Mouse (Mus musculus) small intestine, adult 2 months (tissue): ENCODE data around the gene Fam168b. TPM values are rescaled to one million over a fixed set of nuclear protein-coding genes. Genes with fewer than 3 reads are reported as not detected.

Source experiments
- H3K27ac ChIP-seq: fragments of 200-500 bp; 2 replicates; pipeline ENCODE4 v1.5.1; 2012; ENCODE audit warnings: low read depth, low read length, control low read depth, inconsistent platforms; ENCODE audit not compliant: insufficient read depth
- H3K27me3 ChIP-seq: fragments of 200-500 bp; 2 replicates; pipeline ENCODE4 v1.6.1; 2012; ENCODE audit warnings: mild to moderate bottlenecking, moderate library complexity, low read length, inconsistent platforms; ENCODE audit not compliant: control insufficient read depth, insufficient read depth
- H3K36me3 ChIP-seq: fragments of 200-500 bp; 2 replicates; pipeline ENCODE4 v1.6.1; 2012; ENCODE audit warnings: mild to moderate bottlenecking, low read length, control low read depth, inconsistent platforms; ENCODE audit not compliant: control insufficient read depth, insufficient read depth
- H3K4me1 ChIP-seq: fragments of 200-500 bp; 2 replicates; pipeline ENCODE4 v1.6.1; 2012; ENCODE audit warnings: low read length, inconsistent platforms, mixed read lengths; ENCODE audit not compliant: control insufficient read depth, insufficient read depth, insufficient read length
- H3K4me3 ChIP-seq: fragments of 200-500 bp; 2 replicates; pipeline ENCODE4 v1.5.1; 2012; ENCODE audit warnings: low read depth, mild to moderate bottlenecking, control low read depth, inconsistent platforms, low read length, moderate library complexity
- CTCF ChIP-seq: fragments of 200-500 bp; IDR thresholded peaks from 2 replicates; pipeline ENCODE4 v1.5.1; 2012; ENCODE audit warnings: low read depth, mild to moderate bottlenecking, control low read depth, inconsistent platforms, low read length, moderate library complexity, mixed read lengths; ENCODE audit not compliant: insufficient replicate concordance, insufficient read length; ENCODE audit errors: extremely low read depth
- POLR2A ChIP-seq: fragments of 200-500 bp; IDR thresholded peaks from 2 replicates; pipeline ENCODE4 v1.6.1; 2012; ENCODE audit warnings: low read depth, mild to moderate bottlenecking, control low read depth, inconsistent platforms, low read length, moderate library complexity
- WGBS: fragments of 180-500 bp; shearing (Covaris S2); methylation state at CpG from one replicate; pipeline ENCODE4 v1.1.7; 2018; 5-methylcytosine and 5-hydroxymethylcytosine counted together
- polyA plus RNA-seq: library from polyadenylated mRNA; depleted of rRNA; stranded (reverse); fragments of >200 nt; gene quantifications from 2 replicates; pipeline ENCODE4 v1.2.3, GENCODE M21; 2012

Fam168b gene
- polyA plus RNA-seq, 1 experiment: 296 TPM

DNA sequence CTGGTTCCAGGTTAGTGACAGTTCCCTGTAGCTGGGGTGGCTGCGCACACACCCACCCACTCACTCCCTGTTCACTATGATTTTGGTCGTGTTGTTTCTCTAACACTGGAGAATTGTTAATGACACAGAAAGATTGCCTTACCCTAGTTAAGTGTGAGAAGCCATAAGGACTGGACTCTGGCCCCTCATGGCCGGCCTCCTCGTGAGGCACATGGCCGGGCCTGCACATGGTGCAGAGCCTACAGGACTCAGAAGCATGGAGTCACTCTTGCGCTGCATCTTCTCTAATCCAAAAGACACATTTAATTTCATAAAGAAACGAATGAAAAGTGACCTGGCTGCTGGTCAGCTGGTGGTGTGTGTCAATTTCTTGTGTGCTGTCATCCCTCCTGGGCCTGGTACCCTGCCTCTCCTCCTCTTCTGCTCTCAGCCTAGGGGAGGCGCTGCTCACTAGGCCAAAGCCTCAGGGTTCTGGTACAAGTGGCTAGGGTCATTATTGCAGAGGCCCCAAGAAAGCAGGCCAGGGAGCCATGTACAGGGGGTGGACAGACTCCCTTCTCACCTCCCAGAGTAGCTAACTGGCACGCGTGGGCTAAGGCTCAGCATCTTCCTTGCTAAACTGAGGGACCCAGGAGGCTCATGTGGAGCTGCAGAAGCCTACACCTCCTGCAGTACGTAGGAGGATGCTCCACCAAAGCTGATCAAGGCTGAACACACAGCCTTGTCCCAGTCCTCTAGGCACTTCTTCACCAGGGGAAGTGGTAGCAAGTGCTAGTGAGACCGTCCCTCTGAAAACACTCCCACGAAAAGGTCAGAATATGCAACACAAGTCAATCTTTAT is 30.2 kb downstream of the Fam168b start:
- TF ChIP-seq CTCF (peak; percentile 20; the same call in 1 of the 2 replicates), POLR2A (no peak)
- WGBS: 83% methylated on average over 13 of the region's 13 CpGs
- Histone ChIP-seq H3K4me1 (no peaks in the 10 kb centered on the region), H3K27ac (no peak overlapping the region), H3K36me3 (peaks cover 48% of the 10 kb centered on the region), H3K27me3 (no peaks in the 10 kb centered on the region), H3K4me3 (no peak overlapping the region)

DNA sequence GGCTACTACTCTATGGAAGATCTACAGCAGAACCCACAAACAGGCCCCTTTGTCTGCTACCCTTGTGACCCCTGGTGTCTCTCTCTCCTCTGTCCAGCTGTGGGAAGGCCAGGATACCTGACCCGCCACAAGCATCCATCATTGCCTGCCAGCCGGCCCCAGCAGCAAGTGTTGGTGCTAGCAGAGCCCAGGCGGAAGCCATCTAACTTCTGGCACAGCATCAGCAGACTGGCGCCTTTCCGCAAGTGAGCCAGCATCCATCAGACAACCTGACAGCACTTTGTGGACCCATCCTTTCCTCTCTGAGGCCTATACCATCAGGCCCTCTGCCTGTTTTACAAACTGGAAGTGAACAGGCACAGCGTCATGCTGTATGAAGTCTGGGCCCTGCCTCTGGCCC is 31.3 kb downstream of the Fam168b start:
- 88% methylated on average over 6 of the region's 6 CpGs for WGBS
- Histone ChIP-seq H3K36me3 (peaks cover 39% of the 10 kb centered on the region), H3K4me1 (no peaks in the 10 kb centered on the region), H3K27ac (no peak overlapping the region), H3K4me3 (no peak overlapping the region), H3K27me3 (no peaks in the 10 kb centered on the region)
- TF ChIP-seq CTCF (no peak), POLR2A (no peak)

DNA sequence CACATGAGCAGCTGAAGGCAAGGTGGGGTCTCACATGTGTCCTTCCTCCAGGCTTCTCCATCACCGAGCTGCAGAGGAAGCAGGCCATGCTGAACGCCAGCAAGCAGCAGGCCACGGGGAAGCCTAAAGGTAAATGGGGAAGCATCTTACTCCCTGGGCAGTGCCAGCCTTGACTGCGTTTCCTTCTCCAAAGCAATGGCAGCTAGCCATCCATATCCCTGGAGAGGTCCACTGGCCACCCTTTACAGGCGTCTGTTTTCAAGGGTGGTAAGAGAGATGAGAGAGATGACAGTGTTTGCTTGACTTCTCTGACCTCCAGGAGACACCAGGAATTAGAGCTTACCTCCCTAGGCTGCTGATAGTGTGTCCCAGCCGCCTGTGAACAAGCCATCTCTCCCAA is 31.8 kb downstream of the Fam168b start:
- Histone ChIP-seq H3K4me1 (no peaks in the 10 kb centered on the region), H3K27ac (no peak overlapping the region), H3K36me3 (peaks cover 35% of the 10 kb centered on the region), H3K4me3 (no peak overlapping the region), H3K27me3 (no peaks in the 10 kb centered on the region)
- TF ChIP-seq POLR2A (no peak), CTCF (no peak)
- WGBS: 81% methylated on average over 6 of the region's 6 CpGs

DNA sequence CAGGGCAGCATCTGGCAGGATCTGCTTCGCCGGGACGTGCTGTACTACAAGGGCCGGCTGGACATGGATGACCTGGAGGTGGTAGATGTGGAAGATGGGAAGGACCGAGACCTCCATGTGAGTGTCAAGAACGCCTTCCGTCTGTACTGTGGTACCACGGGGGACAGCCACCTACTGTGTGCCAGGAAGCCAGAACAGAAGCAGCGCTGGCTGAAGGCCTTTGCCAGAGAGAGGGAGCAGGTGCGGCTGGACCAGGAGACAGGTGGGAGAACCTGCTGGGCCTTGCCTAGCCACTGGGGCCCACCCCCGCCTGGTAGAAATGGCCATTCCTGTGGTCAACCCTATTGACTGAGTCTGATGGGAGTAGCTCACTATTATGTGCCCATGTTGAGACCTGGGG is 32.6 kb downstream of the Fam168b start:
- Histone ChIP-seq H3K4me3 (no peak overlapping the region), H3K27me3 (no peaks in the 10 kb centered on the region), H3K4me1 (no peaks in the 10 kb centered on the region), H3K36me3 (peaks cover 29% of the 10 kb centered on the region), H3K27ac (no peak overlapping the region)
- no peak for TF ChIP-seq POLR2A
- no peak for TF ChIP-seq CTCF
- WGBS: 91% methylated on average over 11 of the region's 11 CpGs

DNA sequence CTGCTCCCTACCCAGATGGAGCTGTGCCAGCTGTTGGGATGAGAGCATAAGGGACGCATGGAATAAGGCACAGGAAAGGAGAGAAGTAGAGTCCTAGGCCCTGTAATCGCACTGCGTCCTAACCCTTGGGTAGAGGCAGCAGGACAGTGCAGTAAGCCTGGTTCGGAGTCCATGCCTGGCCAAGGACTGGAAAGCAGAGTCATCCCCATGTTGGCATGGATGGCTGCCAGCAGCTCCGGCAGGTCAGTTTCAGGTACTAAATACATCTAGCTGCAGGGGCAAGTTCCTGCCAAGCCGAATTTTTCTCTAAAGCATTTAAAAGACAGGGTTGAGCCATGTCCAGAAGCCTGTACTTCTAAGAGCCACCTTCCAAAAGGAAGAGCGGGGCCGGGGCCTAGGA is 34.4 kb downstream of the Fam168b start:
- Histone ChIP-seq H3K4me1 (no peaks in the 10 kb centered on the region), H3K36me3 (peaks cover 19% of the 10 kb centered on the region), H3K4me3 (no peak overlapping the region), H3K27me3 (no peaks in the 10 kb centered on the region), H3K27ac (no peak overlapping the region)
- TF ChIP-seq POLR2A (no peak), CTCF (no peak)
- 77% methylated on average over 8 of the region's 8 CpGs for WGBS

DNA sequence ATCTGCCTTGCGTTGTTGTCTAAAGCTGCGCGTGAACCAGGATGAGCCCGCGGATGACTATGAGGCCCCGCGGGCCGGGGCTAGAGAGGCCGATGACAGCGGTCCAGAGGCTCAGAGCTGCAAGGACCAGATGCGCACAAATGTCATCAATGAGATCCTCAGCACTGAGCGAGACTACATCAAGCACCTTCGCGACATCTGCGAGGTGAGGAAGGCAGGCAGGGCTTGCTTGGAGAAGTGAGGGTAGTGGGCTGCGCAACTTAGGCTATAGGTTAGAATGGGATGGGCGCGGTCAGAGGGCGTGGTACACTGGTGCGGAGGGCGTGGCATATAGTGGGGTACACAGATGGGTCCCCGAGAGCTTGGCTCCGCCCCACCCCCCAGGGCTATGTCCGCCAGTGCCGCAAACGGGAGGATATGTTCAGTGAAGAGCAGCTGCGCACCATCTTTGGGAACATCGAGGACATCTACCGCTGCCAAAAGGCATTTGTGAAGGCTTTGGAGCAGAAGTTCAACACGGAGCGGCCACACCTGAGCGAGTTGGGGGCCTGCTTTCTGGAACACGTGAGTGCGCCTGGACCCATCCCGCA is 36.8 kb downstream of the Fam168b start:
- 68% methylated on average over 35 of the region's 35 CpGs for WGBS
- Histone ChIP-seq H3K4me1 (peaks cover 5% of the 10 kb centered on the region; the same call in 1 of the 2 replicates), H3K36me3 (peaks cover 4% of the 10 kb centered on the region; the same call in 1 of the 2 replicates), H3K4me3 (no peak overlapping the region), H3K27ac (no peak overlapping the region), H3K27me3 (no peaks in the 10 kb centered on the region)
- no peak for TF ChIP-seq CTCF
- TF ChIP-seq POLR2A: no peak

DNA sequence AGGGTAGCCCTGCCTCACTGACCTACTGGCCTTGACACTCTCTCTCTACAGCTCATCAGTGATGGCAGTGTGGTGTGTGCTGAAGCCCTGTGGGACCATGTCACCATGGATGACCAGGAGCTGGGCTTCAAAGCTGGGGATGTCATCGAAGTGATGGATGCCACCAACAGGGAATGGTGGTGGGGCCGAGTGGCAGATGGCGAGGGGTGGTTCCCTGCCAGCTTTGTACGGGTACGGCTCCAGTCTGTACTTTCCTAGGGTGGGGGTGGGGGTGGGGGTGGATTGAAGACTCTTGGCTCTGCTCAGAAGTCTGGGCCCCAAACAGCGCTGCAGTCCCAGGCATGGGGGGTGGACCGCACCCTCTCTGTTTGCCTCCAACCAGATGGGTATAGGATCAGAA is 38.0 kb downstream of the Fam168b start:
- 92% methylated on average over 7 of the region's 7 CpGs for WGBS
- no peaks in the 10 kb centered on the region for H3K36me3 ChIP-seq
- TF ChIP-seq CTCF: no peak
- TF ChIP-seq POLR2A: no peak
- peaks cover 5% of the 10 kb centered on the region; the same call in 1 of the 2 replicates for H3K4me1 ChIP-seq
- no peak overlapping the region for H3K27ac ChIP-seq
- no peak overlapping the region for H3K4me3 ChIP-seq
- no peaks in the 10 kb centered on the region for H3K27me3 ChIP-seq
